Mouse (Mus musculus): Measurements from ENCODE around the gene Mymk. TPM values are rescaled to one million over a fixed set of nuclear protein-coding genes. Genes with fewer than 3 reads are reported as not detected.
A peak's percentile ranks its signal among the peaks of the same experiment; 100 is the strongest.

Gene Mymk
- polyA plus RNA-seq (2015; fragmentation: Nextera tagmentation; extraction: Ambion mirVana): 1.3 and 5.9 TPM in 2 replicates

DNA sequence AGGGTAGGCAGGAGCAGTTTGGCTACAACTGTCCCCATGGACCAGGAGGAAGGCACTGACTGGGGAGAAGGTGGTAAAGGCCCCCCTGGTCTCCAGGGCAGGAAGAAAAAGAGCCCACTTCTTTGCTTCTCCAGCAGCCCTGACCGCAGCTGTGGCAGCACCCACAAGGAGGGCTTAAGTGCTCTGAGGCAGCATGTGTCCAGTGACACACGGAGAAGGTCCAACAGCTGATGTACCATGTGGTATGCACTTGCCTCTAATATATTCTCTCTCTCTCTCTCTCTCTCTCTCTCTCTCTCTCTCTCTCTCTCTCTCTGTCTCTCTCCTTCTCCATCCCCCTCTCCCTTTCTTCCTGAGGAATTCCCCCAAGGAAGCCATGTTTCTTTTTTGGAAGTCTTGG lies at the start of gene Mymk:
TSS of gene Mymk (minus strand) at position 202 of the 400 bp plus-strand sequence.
- no peak for ATAC-seq (ENCODE audit: low read depth)
- 88% methylated on average over 2 of the region's 2 CpGs for WGBS
- Histone ChIP-seq H3K4me2 (no peak within 1 kb of the TSS), H3K36me3 (no peaks in the 10 kb centered on the region), H3K27me3 (no peaks in the 10 kb centered on the region; the same call in 1 of the 2 replicates), H3K9me3 (no peaks in the 10 kb centered on the region), H3K9ac (no peak within 1 kb of the TSS), H3K4me3 (no peak within 1 kb of the TSS), H3K4me1 (replicated peaks) (peaks cover 23% of the 10 kb centered on the region), H3K27ac (replicated peaks) (0 out of 2 replicates have a peak within 1 kb of the TSS, but pooled peaks have one; percentile 13)

DNA sequence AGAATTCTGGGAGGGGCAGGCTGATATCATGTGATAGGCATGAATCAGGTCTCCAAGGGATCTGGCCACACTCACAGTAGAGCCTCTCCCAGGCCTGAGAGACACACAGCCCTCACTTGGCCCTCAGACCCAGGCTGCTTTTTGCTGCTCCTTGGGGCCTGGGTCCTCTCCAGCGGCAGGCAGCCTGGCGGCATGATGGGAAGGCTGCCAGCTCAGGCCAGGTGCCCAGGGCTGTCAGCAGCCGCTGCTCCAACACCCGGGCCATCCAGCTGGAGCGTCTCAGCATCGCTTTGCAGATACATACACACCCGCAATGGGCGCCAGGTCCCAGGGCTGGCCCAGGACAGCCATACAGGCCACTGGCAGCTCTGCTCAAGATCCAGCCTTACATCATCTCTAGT lies 48.3 kb upstream of the Mymk start:
- H3K4me3 ChIP-seq: no peak overlapping the region
- H3K4me2 ChIP-seq: no peak overlapping the region
- H3K27me3 ChIP-seq: no peaks in the 10 kb centered on the region
- ATAC-seq (ENCODE audit: low read depth): no peak
- 64% methylated on average over 8 of the region's 8 CpGs for WGBS
- H3K36me3 ChIP-seq: no peaks in the 10 kb centered on the region
- no peaks in the 10 kb centered on the region for H3K9me3 ChIP-seq
- peaks cover 36% of the 10 kb centered on the region for H3K4me1 ChIP-seq (replicated peaks)
- H3K9ac ChIP-seq: no peak overlapping the region
- no peak overlapping the region for H3K27ac ChIP-seq (replicated peaks)

- H3K4me3 ChIP-seq: no peak overlapping the region
- H3K4me2 ChIP-seq: no peak overlapping the region
- H3K9me3 ChIP-seq: no peaks in the 10 kb centered on the region
- ATAC-seq (ENCODE audit: low read depth): no peak
- peaks cover 36% of the 10 kb centered on the region for H3K4me1 ChIP-seq (replicated peaks)
- WGBS: 83% methylated on average over 2 of the region's 2 CpGs
- no peak overlapping the region for H3K27ac ChIP-seq (replicated peaks)
- H3K9ac ChIP-seq: no peak overlapping the region
- H3K27me3 ChIP-seq: no peaks in the 10 kb centered on the region
- no peaks in the 10 kb centered on the region for H3K36me3 ChIP-seq
Observed at GRCm38 (mm10) chr2:27119766-27120165, 47.8 kb upstream of the Mymk start.

GRCm38 (mm10) chr2:27118452-27118851 lies 46.5 kb upstream of the Mymk start:
- H3K4me2 ChIP-seq: no peak overlapping the region
- peaks cover 35% of the 10 kb centered on the region for H3K4me1 ChIP-seq (replicated peaks)
- no peaks in the 10 kb centered on the region for H3K36me3 ChIP-seq
- no peaks in the 10 kb centered on the region for H3K27me3 ChIP-seq
- no peak overlapping the region for H3K27ac ChIP-seq (replicated peaks)
- ATAC-seq (ENCODE audit: low read depth): no peak
- no peaks in the 10 kb centered on the region for H3K9me3 ChIP-seq
- no peak overlapping the region for H3K4me3 ChIP-seq
- no peak overlapping the region for H3K9ac ChIP-seq
- 65% methylated on average over 4 of the region's 4 CpGs for WGBS

DNA sequence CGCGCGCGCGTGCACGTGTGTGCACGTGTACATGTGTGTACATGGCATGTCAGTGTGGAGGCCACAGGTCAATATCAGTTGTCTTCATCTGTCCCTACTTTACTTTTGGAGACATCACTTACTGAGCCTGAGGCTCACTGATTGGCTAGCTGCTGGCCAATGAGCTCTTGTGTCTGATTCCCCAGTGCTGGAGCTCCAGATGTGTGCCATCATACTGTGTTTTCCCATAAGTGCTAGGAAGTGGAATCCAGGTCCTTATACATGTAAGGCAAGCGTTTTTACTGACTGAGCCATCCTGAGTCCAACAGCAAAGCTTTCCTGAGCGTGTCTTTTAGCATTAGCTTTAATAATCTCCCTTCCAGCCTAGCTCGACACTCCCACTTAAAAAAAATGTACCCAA lies 42.2 kb upstream of the Mymk start:
- no peak for ATAC-seq (ENCODE audit: low read depth)

DNA sequence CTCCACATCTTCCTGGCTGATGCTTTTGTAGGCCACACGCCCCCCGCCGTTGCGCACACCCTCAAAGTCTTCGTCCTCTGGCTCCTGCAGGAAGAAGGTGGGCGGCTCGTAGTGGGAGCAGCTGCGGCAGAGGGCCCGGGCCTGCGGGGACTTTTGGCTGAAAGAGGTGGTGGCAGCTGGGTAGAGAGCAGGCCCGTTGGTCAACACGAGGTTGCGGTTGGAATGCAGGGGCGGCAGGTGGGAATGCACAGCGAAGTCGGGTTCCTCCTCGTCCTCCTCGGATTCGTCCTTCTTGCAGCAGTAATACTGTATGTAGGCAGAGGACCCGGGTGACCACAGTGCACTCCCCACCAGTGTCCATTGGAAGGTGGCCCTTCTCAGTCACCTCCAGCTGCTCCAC lies 40.6 kb upstream of the Mymk start:
- H3K27ac ChIP-seq (replicated peaks): no peak overlapping the region
- no peak for ATAC-seq (ENCODE audit: low read depth)
- no peaks in the 10 kb centered on the region for H3K9me3 ChIP-seq
- H3K36me3 ChIP-seq: no peaks in the 10 kb centered on the region
- H3K4me1 ChIP-seq (replicated peaks): 0 out of 2 replicates have a peak, but pooled peaks cover 11% of the 10 kb centered on the region
- no peak overlapping the region for H3K4me2 ChIP-seq
- no peaks in the 10 kb centered on the region; the same call in 1 of the 2 replicates for H3K27me3 ChIP-seq
- H3K9ac ChIP-seq: no peak overlapping the region
- WGBS: 79% methylated on average over 20 of the region's 20 CpGs
- H3K4me3 ChIP-seq: no peak overlapping the region

More for the DNA sequence above, 42.2 kb upstream of the Mymk start:
- no peak overlapping the region for H3K9ac ChIP-seq
- peaks cover 6% of the 10 kb centered on the region; the same call in 1 of the 2 replicates for H3K4me1 ChIP-seq (replicated peaks)
- H3K36me3 ChIP-seq: no peaks in the 10 kb centered on the region
- WGBS: 93% methylated on average over 10 of the region's 10 CpGs
- no peak overlapping the region for H3K27ac ChIP-seq (replicated peaks)
- H3K27me3 ChIP-seq: no peaks in the 10 kb centered on the region; the same call in 1 of the 2 replicates
- no peak overlapping the region for H3K4me2 ChIP-seq
- H3K9me3 ChIP-seq: no peaks in the 10 kb centered on the region
- no peak overlapping the region for H3K4me3 ChIP-seq

GRCm38 (mm10) chr2:27109052-27109451 lies 37.1 kb upstream of the Mymk start:
- no peaks in the 10 kb centered on the region for H3K36me3 ChIP-seq
- WGBS: 64% methylated on average over 5 of the region's 5 CpGs
- no peak overlapping the region for H3K4me3 ChIP-seq
- no peak overlapping the region for H3K4me2 ChIP-seq
- ATAC-seq (ENCODE audit: low read depth): peak; percentile 32; the same call in 1 of the 2 replicates
- no peaks in the 10 kb centered on the region for H3K9me3 ChIP-seq
- H3K27me3 ChIP-seq: no peaks in the 10 kb centered on the region; the same call in 1 of the 2 replicates
- H3K27ac ChIP-seq (replicated peaks): no peak overlapping the region
- H3K4me1 ChIP-seq (replicated peaks): 0 out of 2 replicates have a peak, but pooled peaks cover 11% of the 10 kb centered on the region
- no peak overlapping the region for H3K9ac ChIP-seq

DNA sequence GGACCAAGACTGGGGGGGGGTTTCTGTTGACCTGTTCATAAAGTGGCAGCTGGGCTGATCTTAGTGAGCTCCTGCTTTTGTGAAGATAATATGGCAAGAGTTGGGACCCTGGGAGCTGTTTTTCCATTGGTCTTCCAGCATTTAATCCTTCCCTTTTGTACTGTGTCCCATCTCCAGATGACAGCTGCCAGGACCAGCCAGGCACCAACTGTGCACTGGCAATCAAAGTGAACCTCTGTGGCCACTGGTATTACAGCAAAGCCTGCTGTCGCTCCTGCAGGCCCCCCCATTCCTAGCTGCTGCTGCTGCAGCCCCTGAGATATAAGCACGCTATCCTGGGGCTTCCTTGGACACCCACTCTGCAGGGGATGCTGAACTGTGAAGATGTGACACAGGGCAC lies 36.2 kb upstream of the Mymk start:
- no peak for ATAC-seq (ENCODE audit: low read depth)
- Histone ChIP-seq H3K27ac (replicated peaks) (no peak overlapping the region), H3K36me3 (no peaks in the 10 kb centered on the region), H3K9ac (no peak overlapping the region), H3K9me3 (no peaks in the 10 kb centered on the region), H3K4me3 (no peak overlapping the region), H3K4me1 (replicated peaks) (0 out of 2 replicates have a peak, but pooled peaks cover 14% of the 10 kb centered on the region), H3K27me3 (no peaks in the 10 kb centered on the region; the same call in 1 of the 2 replicates), H3K4me2 (no peak overlapping the region)
- WGBS: 75% methylated on average over 2 of the region's 2 CpGs

DNA sequence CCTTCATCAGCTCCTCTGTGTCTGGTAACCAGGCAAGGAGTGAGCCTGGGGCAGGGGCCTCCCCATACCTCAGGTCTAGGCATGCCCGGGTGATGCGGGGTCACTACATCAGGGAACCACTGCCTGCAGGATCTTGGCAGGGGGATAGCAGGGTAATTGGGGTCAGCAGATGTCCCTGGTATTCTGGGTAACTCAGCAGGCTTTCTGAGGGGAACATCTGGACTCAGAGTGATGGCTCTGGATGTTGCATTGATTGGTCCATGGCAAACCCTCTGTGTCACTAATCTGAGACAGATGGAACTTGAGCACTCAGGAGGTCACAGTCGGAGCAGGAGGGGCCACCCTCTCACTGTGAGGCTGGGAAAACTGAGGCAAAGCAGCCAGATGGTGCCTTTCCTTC lies 34.8 kb upstream of the Mymk start:
- Histone ChIP-seq H3K4me3 (no peak overlapping the region), H3K4me1 (replicated peaks) (0 out of 2 replicates have a peak, but pooled peaks cover 14% of the 10 kb centered on the region), H3K9ac (no peak overlapping the region), H3K27ac (replicated peaks) (no peak overlapping the region), H3K36me3 (no peaks in the 10 kb centered on the region), H3K4me2 (no peak overlapping the region), H3K9me3 (no peaks in the 10 kb centered on the region), H3K27me3 (no peaks in the 10 kb centered on the region; the same call in 1 of the 2 replicates)
- WGBS: 60% methylated on average over 3 of the region's 3 CpGs
- no peak for ATAC-seq (ENCODE audit: low read depth)

DNA sequence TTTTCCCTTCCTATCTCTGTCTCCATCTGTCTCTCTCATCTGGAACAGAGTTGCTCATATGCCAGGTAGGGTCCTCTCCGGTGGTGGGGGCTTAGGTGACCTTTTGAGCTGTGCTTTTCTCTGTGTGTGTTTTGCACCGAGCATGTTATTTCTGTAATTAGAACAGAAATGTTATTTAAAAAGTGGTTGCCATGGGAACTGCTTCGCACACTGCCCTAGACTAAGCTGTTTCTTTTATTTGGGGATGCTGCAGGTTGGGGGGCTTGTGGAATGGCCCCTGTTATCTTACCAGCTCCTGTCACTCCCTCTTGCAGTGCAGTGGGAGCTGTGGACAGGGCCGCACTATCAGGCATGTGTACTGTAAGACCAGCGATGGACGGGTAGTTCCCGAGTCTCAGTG lies 31.6 kb upstream of the Mymk start:
- Histone ChIP-seq H3K27ac (replicated peaks) (no peak overlapping the region), H3K4me1 (replicated peaks) (0 out of 2 replicates have a peak, but pooled peaks cover 3% of the 10 kb centered on the region), H3K9ac (no peak overlapping the region), H3K36me3 (no peaks in the 10 kb centered on the region), H3K9me3 (no peaks in the 10 kb centered on the region), H3K4me3 (no peak overlapping the region), H3K4me2 (no peak overlapping the region), H3K27me3 (no peaks in the 10 kb centered on the region)
- WGBS: 57% methylated on average over 7 of the region's 7 CpGs
- ATAC-seq (ENCODE audit: low read depth): no peak

DNA sequence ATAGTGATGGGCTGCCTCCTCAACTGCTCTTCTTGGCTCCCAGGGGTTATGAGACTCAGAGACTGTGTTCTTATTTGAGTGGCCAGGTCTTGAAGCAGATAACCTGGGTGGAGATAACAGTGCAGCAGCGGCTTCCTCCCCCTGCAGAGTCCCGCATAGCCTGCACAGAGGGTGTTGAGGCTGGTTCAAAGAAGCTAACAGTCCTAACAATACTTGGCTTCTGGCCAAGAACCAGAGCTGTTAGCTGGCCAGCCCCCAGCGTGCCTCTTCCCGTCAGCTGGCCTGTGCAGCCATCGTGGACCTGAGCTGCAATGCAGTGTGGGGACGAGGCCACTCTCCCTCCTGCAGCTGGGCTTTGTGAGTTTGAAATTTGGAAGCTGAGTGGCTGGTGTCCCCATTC lies 25.8 kb upstream of the Mymk start:
- Histone ChIP-seq H3K36me3 (no peaks in the 10 kb centered on the region), H3K4me2 (no peak overlapping the region), H3K27me3 (no peaks in the 10 kb centered on the region), H3K27ac (replicated peaks) (peak overlapping the region; percentile 79), H3K4me1 (replicated peaks) (peaks cover 27% of the 10 kb centered on the region), H3K9me3 (no peaks in the 10 kb centered on the region), H3K9ac (no peak overlapping the region), H3K4me3 (no peak overlapping the region)
- ATAC-seq (ENCODE audit: low read depth): peak; percentile 73
- WGBS: 12% methylated on average over 6 of the region's 6 CpGs

DNA sequence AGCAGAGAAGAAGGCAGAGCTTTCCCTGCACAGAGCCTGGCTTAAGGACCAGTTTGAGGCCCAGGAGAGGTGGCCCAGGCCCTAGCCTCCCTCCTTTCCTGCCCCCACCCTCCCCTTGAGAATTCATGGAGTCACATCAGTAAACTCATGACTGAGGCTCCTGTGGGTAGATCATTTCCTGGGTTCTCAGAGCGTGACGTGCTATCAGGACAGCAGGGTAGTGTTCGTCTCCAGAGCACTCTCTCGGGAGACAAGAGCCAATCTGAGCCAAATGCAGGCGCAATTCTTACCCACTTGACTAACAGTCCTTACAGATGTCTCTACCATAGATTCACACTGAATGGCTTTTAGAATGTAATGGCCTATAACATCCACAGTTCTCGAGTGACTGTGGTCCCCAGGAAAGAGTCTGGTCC lies 25.3 kb upstream of the Mymk start:
- 32% methylated on average over 6 of the region's 6 CpGs for WGBS
- Histone ChIP-seq H3K27me3 (no peaks in the 10 kb centered on the region), H3K36me3 (no peaks in the 10 kb centered on the region), H3K27ac (replicated peaks) (peak overlapping the region; percentile 79), H3K4me2 (no peak overlapping the region), H3K4me1 (replicated peaks) (peaks cover 27% of the 10 kb centered on the region), H3K9me3 (no peaks in the 10 kb centered on the region), H3K9ac (no peak overlapping the region), H3K4me3 (no peak overlapping the region)
- peak; percentile 81 for ATAC-seq (ENCODE audit: low read depth)

DNA sequence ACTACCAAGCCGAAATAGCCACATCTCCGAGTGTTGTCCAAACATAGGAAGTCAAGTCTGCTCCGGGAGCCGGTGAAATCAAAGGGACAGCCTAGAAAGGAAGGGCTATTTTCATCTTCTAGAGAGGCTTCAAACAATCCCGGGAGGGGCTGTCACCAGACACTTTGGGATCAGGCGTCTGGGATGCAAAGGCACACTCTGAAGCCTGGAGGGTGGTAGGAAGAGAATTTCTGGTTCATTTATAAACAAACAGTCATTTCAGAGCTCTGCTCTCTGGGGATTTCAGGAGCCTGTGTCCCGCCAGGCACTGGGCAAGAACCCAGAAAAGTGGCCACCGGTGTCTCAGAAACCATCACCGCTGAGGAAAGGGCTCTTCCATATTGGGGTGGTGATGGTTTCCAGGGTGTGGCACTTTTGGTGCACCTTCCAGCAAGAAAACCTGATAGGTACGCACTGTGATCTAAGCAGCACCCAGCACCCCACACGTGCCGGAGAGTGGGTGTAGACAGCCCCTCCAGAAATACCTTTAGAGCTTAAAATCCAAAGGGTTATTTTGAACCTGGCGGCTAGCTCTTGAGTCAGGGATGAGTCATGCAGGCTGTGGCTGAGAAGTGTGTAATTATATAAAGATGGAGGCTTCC lies 24.5 kb upstream of the Mymk start:
- H3K9ac ChIP-seq: no peak overlapping the region
- no peak overlapping the region for H3K4me2 ChIP-seq
- H3K27ac ChIP-seq (replicated peaks): peak overlapping the region; percentile 79
- H3K36me3 ChIP-seq: no peaks in the 10 kb centered on the region
- H3K4me1 ChIP-seq (replicated peaks): peaks cover 27% of the 10 kb centered on the region
- no peak overlapping the region for H3K4me3 ChIP-seq
- no peaks in the 10 kb centered on the region for H3K9me3 ChIP-seq
- WGBS: 68% methylated on average over 13 of the region's 13 CpGs
- no peak for ATAC-seq (ENCODE audit: low read depth)
- no peaks in the 10 kb centered on the region for H3K27me3 ChIP-seq

Data from neural tube, embryonic 13.5 days (tissue).